Mouse (Mus musculus) limb, embryonic 14.5 days (tissue): ENCODE measurements around the gene Gm20388. TPM values are rescaled to one million over a fixed set of nuclear protein-coding genes. Genes with fewer than 3 reads are reported as not detected.

Source experiments
- ATAC-seq: fragments of 200-750 bp; cut with Nextera tagmentation; 2 replicates; pipeline ENCODE4 v1.8.0; 2017; ENCODE audit warnings: low read depth, moderate number of reproducible peaks, moderate TSS enrichment; ENCODE audit not compliant: low FRiP score
- DNase-seq: peaks from one replicate; pipeline ENCODE4 v3.0.0-alpha.2; 2015; ENCODE audit warnings: low spot score
- H3K27ac ChIP-seq: fragments of 300-500 bp; sonication (generic); replicated peaks from 2 replicates; pipeline ENCODE4 v1.5.1; 2014; ENCODE audit warnings: low read depth, mild to moderate bottlenecking, low read length, moderate library complexity, mixed read lengths
- H3K27me3 ChIP-seq: fragments of 300-500 bp; sonication (generic); 2 replicates; pipeline ENCODE4 v1.6.1; 2014; ENCODE audit warnings: low read length, mixed read lengths; ENCODE audit not compliant: control insufficient read depth, insufficient read depth
- H3K36me3 ChIP-seq: fragments of 300-500 bp; sonication (generic); 2 replicates; pipeline ENCODE4 v1.6.1; 2014; ENCODE audit warnings: mild to moderate bottlenecking, low read length, moderate library complexity, mixed read lengths; ENCODE audit not compliant: control insufficient read depth, insufficient read depth
- H3K4me1 ChIP-seq: fragments of 300-500 bp; sonication (generic); 2 replicates; pipeline ENCODE4 v1.6.1; 2014; ENCODE audit warnings: antibody characterized with exemption, low read length, mixed read lengths; ENCODE audit not compliant: control insufficient read depth, insufficient read depth
- H3K4me2 ChIP-seq: fragments of 300-500 bp; sonication (generic); replicated peaks from 2 replicates; pipeline ENCODE4 v1.6.1; 2014; ENCODE audit warnings: low read depth, mild to moderate bottlenecking, low read length, moderate library complexity; ENCODE audit not compliant: severe bottlenecking
- H3K4me3 ChIP-seq: fragments of 300-500 bp; sonication (generic); replicated peaks from 2 replicates; pipeline ENCODE4 v1.5.1; 2014; ENCODE audit warnings: low read length
- H3K9ac ChIP-seq: fragments of 300-500 bp; sonication (generic); 2 replicates; pipeline ENCODE4 v1.6.1; 2014; ENCODE audit warnings: mild to moderate bottlenecking, low read depth, low read length, moderate library complexity; ENCODE audit not compliant: severe bottlenecking
- H3K9me3 ChIP-seq: fragments of 300-500 bp; sonication (generic); 2 replicates; pipeline ENCODE4 v1.6.1; 2016; ENCODE audit warnings: low read length; ENCODE audit not compliant: control insufficient read depth
- POLR2A ChIP-seq: fragments of 200-500 bp; IDR thresholded peaks from 2 replicates; pipeline ENCODE4 v1.8.0; 2012; ENCODE audit warnings: inconsistent platforms, mild to moderate bottlenecking, moderate library complexity, borderline replicate concordance; ENCODE audit not compliant: insufficient read depth, insufficient read length; ENCODE audit errors: extremely low read depth
- WGBS: fragments of 180-500 bp; shearing (Covaris S2); extraction: QIAGEN DNeasy Blood & Tissue Kit; methylation state at CpG from one replicate; pipeline ENCODE4 v1.1.7; 2014; 5-methylcytosine and 5-hydroxymethylcytosine counted together
- polyA plus RNA-seq, 2 experiments: library from polyadenylated mRNA; depleted of rRNA in 1 of 2; stranded (reverse) in 1 of 2; unstranded in 1 of 2; fragments of >200 nt; fragmentation: Nextera tagmentation in 1 of 2; extraction: Ambion mirVana in 1 of 2; gene quantifications; 2 replicates each; pipeline versions ENCODE4 v1.2.1 to v1.2.3; 2012 to 2014

The Gm20388 gene
- polyA plus RNA-seq, 2 experiments, result 1.9 to 49.9 TPM

DNA sequence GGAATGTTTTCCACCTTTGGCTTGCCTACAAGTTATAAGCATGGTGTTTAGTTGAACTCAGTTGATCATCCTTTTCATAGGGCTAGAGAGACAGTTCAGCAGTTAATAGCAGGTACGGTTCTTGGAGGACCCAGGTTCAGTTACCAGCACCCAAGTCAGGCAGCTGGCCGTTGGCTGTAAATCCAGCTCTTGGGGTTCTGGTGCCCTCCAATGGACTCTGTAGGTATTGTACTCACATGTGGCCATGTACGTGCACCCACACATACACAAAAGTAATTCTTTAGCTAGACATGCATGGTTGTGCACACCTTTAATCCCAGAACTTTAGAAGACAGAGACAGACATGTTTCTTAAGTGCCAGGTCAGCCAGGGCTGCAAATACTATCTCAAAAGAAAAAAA is 2478.7 kb downstream of the Gm20388 start:
- Histone ChIP-seq H3K36me3 (peaks cover 93% of the 10 kb centered on the region), H3K4me1 (no peaks in the 10 kb centered on the region), H3K9ac (no peak overlapping the region), H3K4me2 (no peak overlapping the region), H3K27ac (no peak overlapping the region), H3K9me3 (no peaks in the 10 kb centered on the region), H3K4me3 (no peak overlapping the region), H3K27me3 (no peaks in the 10 kb centered on the region)
- DNase-seq (no peak), ATAC-seq (no peak)
- WGBS, result 86% methylated on average over 3 of the region's 3 CpGs
- no peak for TF ChIP-seq POLR2A

DNA sequence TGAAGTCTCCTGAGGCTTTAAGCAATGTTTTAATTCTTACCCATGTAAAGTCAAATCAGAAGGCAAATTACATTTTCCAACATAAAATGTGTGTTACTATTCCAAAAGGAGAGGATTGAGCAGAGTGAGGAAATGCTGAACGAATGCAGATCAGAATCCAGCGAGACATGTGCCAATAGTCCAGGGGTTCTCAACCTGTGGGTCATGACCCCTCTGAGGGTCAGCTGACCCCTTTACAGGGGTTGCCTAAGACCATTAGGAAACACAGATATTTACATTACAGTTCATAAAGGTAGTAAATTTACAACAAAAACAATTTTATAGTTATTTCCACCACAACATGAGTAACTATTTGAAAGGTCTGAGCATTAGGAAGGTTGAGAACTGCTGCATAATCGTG is 2480.1 kb downstream of the Gm20388 start:
- WGBS, result 85% methylated on average over 3 of the region's 3 CpGs
- Histone ChIP-seq H3K4me2 (no peak overlapping the region), H3K27ac (no peak overlapping the region), H3K4me3 (no peak overlapping the region), H3K9ac (no peak overlapping the region), H3K27me3 (no peaks in the 10 kb centered on the region), H3K36me3 (peaks cover 87% of the 10 kb centered on the region), H3K9me3 (no peaks in the 10 kb centered on the region), H3K4me1 (no peaks in the 10 kb centered on the region)
- ATAC-seq, result no peak
- no peak for TF ChIP-seq POLR2A
- DNase-seq, result no peak

DNA sequence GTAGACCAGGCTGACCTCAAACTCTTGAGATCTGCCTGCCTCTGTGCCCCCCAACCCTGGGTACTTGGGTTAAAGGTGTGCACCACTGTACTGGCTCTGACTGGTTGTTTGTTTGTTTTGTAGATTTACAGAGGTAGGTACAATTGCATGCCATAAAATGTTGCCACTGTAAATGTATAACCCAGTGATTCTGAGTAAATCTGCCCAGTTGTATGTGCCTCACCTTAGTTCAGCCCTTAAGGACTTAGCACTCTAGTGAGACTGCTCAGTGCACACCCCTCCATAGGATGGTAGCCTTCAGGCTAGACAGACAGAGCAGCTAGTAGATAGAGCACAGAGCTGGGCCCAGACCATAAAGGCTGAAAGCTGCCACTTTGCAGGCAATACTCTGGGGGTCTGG is 2483.1 kb downstream of the Gm20388 start:
- no peak overlapping the region for H3K4me2 ChIP-seq
- H3K36me3 ChIP-seq, result peaks cover 82% of the 10 kb centered on the region
- DNase-seq, result no peak
- TF ChIP-seq POLR2A, result no peak
- H3K4me3 ChIP-seq, result no peak overlapping the region
- H3K27ac ChIP-seq, result no peak overlapping the region
- H3K4me1 ChIP-seq, result no peaks in the 10 kb centered on the region
- no peaks in the 10 kb centered on the region for H3K9me3 ChIP-seq
- no peaks in the 10 kb centered on the region for H3K27me3 ChIP-seq
- no peak for ATAC-seq
- no peak overlapping the region for H3K9ac ChIP-seq

DNA sequence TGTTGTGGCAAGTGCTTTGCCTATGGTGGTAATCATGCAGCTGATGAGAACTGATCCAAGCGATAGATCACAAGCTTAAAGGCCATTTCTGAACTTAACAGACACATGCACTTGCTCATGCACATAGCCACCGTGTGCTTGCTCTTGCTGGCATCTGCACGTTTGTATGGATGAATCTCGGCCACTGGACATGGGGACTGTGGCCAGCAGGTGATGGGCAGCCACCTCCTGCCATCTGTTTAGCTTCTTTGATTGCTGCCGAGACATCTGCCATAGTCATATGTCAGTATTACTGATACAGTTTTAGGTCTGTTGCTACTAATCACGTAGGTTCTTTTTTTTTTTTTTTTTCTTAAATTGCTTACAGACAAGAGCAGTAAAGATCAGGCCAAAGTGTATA is 2484.7 kb downstream of the Gm20388 start:
- no peak for ATAC-seq
- WGBS, result 82% methylated on average over 6 of the region's 6 CpGs
- TF ChIP-seq POLR2A, result no peak

DNA sequence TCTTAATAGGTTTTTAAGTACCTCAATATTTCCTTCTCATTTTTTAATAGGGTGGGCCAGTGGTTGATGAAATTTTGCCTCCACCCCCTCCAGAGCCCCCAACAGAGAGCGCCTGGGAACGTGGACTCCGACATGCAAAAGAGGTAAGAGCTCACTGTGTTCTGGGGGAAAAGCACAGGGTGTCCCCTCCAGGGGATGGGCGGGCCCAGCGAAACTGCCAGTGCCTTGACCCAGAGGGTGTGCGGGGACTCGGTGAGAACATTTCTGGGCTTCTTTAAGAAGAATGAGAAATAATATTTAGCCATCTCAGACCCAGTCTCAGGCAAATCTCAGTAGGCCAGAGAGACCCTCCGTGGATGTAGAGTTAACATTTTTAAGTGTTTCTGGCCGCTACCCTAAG is 2487.5 kb downstream of the Gm20388 start:
- DNase-seq (no peak), ATAC-seq (no peak)
- H3K9ac ChIP-seq, result no peak overlapping the region
- 97% methylated on average over 9 of the region's 9 CpGs for WGBS
- no peaks in the 10 kb centered on the region for H3K27me3 ChIP-seq
- H3K4me2 ChIP-seq, result no peak overlapping the region
- no peak for TF ChIP-seq POLR2A
- peaks cover 87% of the 10 kb centered on the region for H3K36me3 ChIP-seq
- H3K4me1 ChIP-seq, result no peaks in the 10 kb centered on the region
- no peaks in the 10 kb centered on the region for H3K9me3 ChIP-seq
- no peak overlapping the region for H3K27ac ChIP-seq
- H3K4me3 ChIP-seq, result no peak overlapping the region

More for the DNA sequence above, 2484.7 kb downstream of the Gm20388 start:
- Histone ChIP-seq H3K9ac (no peak overlapping the region), H3K4me2 (no peak overlapping the region), H3K27me3 (no peaks in the 10 kb centered on the region), H3K4me3 (no peak overlapping the region), H3K27ac (no peak overlapping the region), H3K4me1 (no peaks in the 10 kb centered on the region), H3K9me3 (no peaks in the 10 kb centered on the region), H3K36me3 (peaks cover 85% of the 10 kb centered on the region)
- no peak for DNase-seq
